In genomic region chr5:63169687-63170086, GRCm38 (mm10) we compare ENCODE assay signal across 8 mouse cellular contexts.
DNase-seq lines count a peak whose midpoint lies in the region.

No protein-coding gene starts in this region.

- intact Hi-C loops in left cerebral cortex, postnatal 10 days (cut with DNase I): no loop called here

- peak; percentile 22 for DNase-seq in layer of hippocampus, adult 11-12 months (ENCODE audit: low spot score)
- no peak for DNase-seq in layer of hippocampus, adult 9-10 months (ENCODE audit: low spot score)
- DNase-seq in frontal cortex, adult 2 months (ENCODE audit: extremely low spot score in 1 of 2, low spot score in 1 of 2): peak; percentile 53 to 61
- peak; percentile 13 to 14 for DNase-seq in left cerebral cortex, postnatal 10 days (ENCODE audit: extremely low spot score in 1 of 2, low spot score in 2 of 2)
- DNase-seq in right cerebral cortex, postnatal 10 days (ENCODE audit: low spot score in 2 of 2): peak; percentile 32 to 51
- DNase-seq in lung, postnatal 14 days: no peak
- DNase-seq in kidney, postnatal 14 days: no peak
- DNase-seq in heart, adult 18-20 months: no peak

Comparison
In these comparisons a context has a peak if more than half of its experiments do, and no peak if none do; other contexts are left out.
1. DNase-seq: peak in layer of hippocampus, adult 11-12 months (single experiment), frontal cortex, adult 2 months (2 of 2), left cerebral cortex, postnatal 10 days (2 of 2) and right cerebral cortex, postnatal 10 days (2 of 2); none in layer of hippocampus, adult 9-10 months (single experiment), lung, postnatal 14 days (single experiment), kidney, postnatal 14 days (single experiment) and heart, adult 18-20 months (0 of 2).